Mouse (Mus musculus): ENCODE measurements around the gene Ccdc54. TPM values are rescaled to one million over a fixed set of nuclear protein-coding genes. Genes with fewer than 3 reads are reported as not detected.

Ccdc54 gene
- not detected in 2 replicates for total RNA-seq (2014; rRNA removed; ENCODE audit: low replicate concordance)
- not detected in 2 replicates for polyA plus RNA-seq (2015; fragmentation: Nextera tagmentation; extraction: Ambion mirVana)

DNA sequence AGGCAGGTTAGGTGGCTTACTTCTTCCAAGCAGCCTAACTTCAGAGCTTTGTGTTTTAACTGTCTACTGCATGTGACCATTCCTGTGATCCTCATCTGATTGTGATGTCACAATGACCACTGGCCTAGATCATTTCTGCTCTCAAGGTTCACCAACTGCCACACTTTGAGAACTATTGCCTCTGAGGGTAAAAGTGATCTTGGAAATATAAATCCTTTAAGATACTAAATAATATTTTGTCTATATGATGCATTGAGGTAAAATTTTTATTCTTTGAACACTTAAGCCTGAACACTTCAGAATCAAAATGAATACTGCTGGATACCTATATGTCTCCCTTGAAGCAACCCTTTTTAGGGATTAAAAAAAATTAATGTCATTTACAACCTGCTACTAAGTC, at the start of gene Ccdc54:
TSS of gene Ccdc54 (minus strand) at position 101 of the 400 bp plus-strand sequence.
- Histone ChIP-seq H3K9me3 (replicated peaks; ENCODE audit: control insufficient read depth, low read length) (no peaks in the 10 kb centered on the region), H3K4me3 (ENCODE audit: low read depth, low read length) (no peak within 1 kb of the TSS), H3K9ac (replicated peaks; ENCODE audit: low read depth, low read length) (no peak within 1 kb of the TSS), H3K27ac (ENCODE audit: low read depth) (no peak within 1 kb of the TSS), H3K4me1 (ENCODE audit: control insufficient read depth, insufficient read depth) (no peaks in the 10 kb centered on the region), H3K4me2 (ENCODE audit: low read depth, low read length) (no peak within 1 kb of the TSS), H3K27me3 (ENCODE audit: control insufficient read depth, insufficient read depth, low read length) (no peaks in the 10 kb centered on the region), H3K36me3 (replicated peaks; ENCODE audit: control insufficient read depth, insufficient read depth, low read length) (no peaks in the 10 kb centered on the region)
- no peak for TF ChIP-seq CTCF (IDR thresholded peaks at IDR 0.05; ENCODE audit: low read depth)
- no peak for TF ChIP-seq EP300 (IDR thresholded peaks at IDR 0.05; ENCODE audit: low read depth)
- no peak for DNase-seq (ENCODE audit: low spot score)
- no peak for ATAC-seq (ENCODE audit: insufficient read depth, low read depth)

DNA sequence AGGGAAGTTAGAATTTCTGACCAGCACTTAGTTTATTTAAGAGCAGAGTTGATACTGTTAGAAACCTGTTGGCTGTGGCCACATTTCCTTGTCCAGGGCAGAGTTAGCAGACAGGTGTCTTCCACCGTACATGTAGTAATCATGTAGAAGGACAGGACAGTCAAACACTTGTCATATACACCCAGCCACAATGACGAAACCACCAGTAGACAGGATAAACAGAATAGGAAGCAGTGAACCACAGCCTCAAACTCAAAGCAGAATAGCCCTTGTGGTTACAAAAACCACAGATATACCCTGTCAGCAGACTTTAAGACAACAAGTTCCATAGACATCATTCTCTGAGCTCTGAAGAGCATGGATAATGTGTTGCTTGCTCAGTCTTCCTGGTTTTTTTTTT, 41.6 kb upstream of the Ccdc54 start:
- 78% methylated on average over 2 of the region's 2 CpGs for WGBS
- Histone ChIP-seq H3K27ac (ENCODE audit: low read depth) (no peak overlapping the region), H3K27me3 (ENCODE audit: control insufficient read depth, insufficient read depth, low read length) (no peaks in the 10 kb centered on the region), H3K9ac (replicated peaks; ENCODE audit: low read depth, low read length) (no peak overlapping the region), H3K9me3 (replicated peaks; ENCODE audit: control insufficient read depth, low read length) (no peaks in the 10 kb centered on the region), H3K4me1 (ENCODE audit: control insufficient read depth, insufficient read depth) (no peaks in the 10 kb centered on the region), H3K36me3 (replicated peaks; ENCODE audit: control insufficient read depth, insufficient read depth, low read length) (no peaks in the 10 kb centered on the region), H3K4me3 (ENCODE audit: low read depth, low read length) (no peak overlapping the region), H3K4me2 (ENCODE audit: low read depth, low read length) (no peak overlapping the region)
- ATAC-seq (ENCODE audit: insufficient read depth, low read depth) (no peak), DNase-seq (ENCODE audit: low spot score) (no peak)
- no peak for TF ChIP-seq CTCF (IDR thresholded peaks at IDR 0.05; ENCODE audit: low read depth)
- TF ChIP-seq EP300 (IDR thresholded peaks at IDR 0.05; ENCODE audit: low read depth), result no peak

DNA sequence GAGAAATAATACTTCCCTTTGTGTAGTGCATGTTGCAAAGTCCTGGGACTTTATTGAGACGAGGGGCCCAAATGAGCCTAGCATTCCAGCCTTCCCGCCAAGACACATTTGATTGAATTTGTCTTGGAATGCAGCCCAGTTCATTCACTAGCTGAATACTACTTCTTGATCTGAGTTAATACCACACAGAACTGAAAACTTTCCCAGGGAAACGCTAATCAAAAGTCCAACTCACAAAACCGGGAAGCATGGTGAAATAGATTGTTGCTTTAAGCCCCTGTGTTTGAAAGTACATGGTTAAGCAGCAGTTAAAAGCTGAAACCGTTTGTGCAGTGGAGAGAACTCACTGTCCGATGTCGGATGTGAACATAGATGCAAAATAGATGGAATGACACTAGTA, 24.6 kb upstream of the Ccdc54 start:
- Histone ChIP-seq H3K4me2 (ENCODE audit: low read depth, low read length) (no peak overlapping the region), H3K9me3 (replicated peaks; ENCODE audit: control insufficient read depth, low read length) (no peaks in the 10 kb centered on the region), H3K4me1 (ENCODE audit: control insufficient read depth, insufficient read depth) (no peaks in the 10 kb centered on the region), H3K27ac (ENCODE audit: low read depth) (no peak overlapping the region), H3K36me3 (replicated peaks; ENCODE audit: control insufficient read depth, insufficient read depth, low read length) (no peaks in the 10 kb centered on the region), H3K4me3 (ENCODE audit: low read depth, low read length) (no peak overlapping the region), H3K9ac (replicated peaks; ENCODE audit: low read depth, low read length) (no peak overlapping the region), H3K27me3 (ENCODE audit: control insufficient read depth, insufficient read depth, low read length) (no peaks in the 10 kb centered on the region)
- no peak for ATAC-seq (ENCODE audit: insufficient read depth, low read depth)
- WGBS, result 64% methylated on average over 7 of the region's 7 CpGs
- DNase-seq (ENCODE audit: low spot score), result no peak
- no peak for TF ChIP-seq EP300 (IDR thresholded peaks at IDR 0.05; ENCODE audit: low read depth)
- no peak for TF ChIP-seq CTCF (IDR thresholded peaks at IDR 0.05; ENCODE audit: low read depth)

DNA sequence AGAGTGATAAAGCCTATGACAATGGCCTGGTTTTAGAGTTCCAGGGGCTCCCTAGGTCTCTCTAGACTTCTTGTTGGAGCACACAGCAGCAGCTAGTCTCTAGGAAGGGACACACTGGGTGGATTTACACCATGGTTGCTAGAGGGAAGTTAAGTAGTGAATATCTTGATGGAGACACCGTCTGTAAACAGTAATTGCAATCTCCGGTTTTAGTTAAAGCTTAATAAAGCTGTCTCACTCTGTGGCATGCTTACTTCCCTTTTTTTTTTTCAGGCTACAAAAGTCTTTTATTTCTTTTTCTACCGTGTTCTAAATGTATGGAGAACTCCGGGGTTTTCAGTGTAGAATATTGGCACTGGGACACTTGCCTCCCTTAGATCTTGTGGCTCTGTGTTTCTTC, 22.0 kb upstream of the Ccdc54 start:
- no peaks in the 10 kb centered on the region for H3K9me3 ChIP-seq (replicated peaks; ENCODE audit: control insufficient read depth, low read length)
- no peaks in the 10 kb centered on the region for H3K4me1 ChIP-seq (ENCODE audit: control insufficient read depth, insufficient read depth)
- 52% methylated on average over 4 of the region's 4 CpGs for WGBS
- H3K27ac ChIP-seq (ENCODE audit: low read depth), result no peak overlapping the region
- DNase-seq (ENCODE audit: low spot score) (no peak), ATAC-seq (ENCODE audit: insufficient read depth, low read depth) (no peak)
- no peak overlapping the region for H3K9ac ChIP-seq (replicated peaks; ENCODE audit: low read depth, low read length)
- no peak overlapping the region for H3K4me2 ChIP-seq (ENCODE audit: low read depth, low read length)
- no peak overlapping the region for H3K4me3 ChIP-seq (ENCODE audit: low read depth, low read length)
- no peak for TF ChIP-seq CTCF (IDR thresholded peaks at IDR 0.05; ENCODE audit: low read depth)
- TF ChIP-seq EP300 (IDR thresholded peaks at IDR 0.05; ENCODE audit: low read depth), result no peak
- H3K27me3 ChIP-seq (ENCODE audit: control insufficient read depth, insufficient read depth, low read length), result no peaks in the 10 kb centered on the region
- no peaks in the 10 kb centered on the region for H3K36me3 ChIP-seq (replicated peaks; ENCODE audit: control insufficient read depth, insufficient read depth, low read length)

DNA sequence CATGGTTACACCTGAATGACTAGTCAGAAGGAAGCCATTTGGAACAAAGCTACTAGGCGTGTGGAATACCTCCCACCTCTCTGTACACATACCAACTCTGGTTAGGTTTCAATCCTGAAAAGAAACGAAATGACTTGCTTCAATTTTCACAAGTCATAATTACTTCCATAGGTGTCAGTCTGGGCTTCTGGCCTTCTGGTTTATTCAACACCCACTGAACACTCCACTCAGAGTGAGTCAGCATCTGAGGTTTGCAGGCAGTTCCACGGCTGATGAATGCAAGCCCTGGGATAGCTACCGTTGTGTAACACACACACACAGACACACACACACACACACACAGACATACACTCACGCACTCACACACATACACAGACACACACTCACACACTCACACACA, 19.6 kb upstream of the Ccdc54 start:
- no peaks in the 10 kb centered on the region for H3K36me3 ChIP-seq (replicated peaks; ENCODE audit: control insufficient read depth, insufficient read depth, low read length)
- 80% methylated on average over 5 of the region's 5 CpGs for WGBS
- H3K9ac ChIP-seq (replicated peaks; ENCODE audit: low read depth, low read length), result no peak overlapping the region
- ATAC-seq (ENCODE audit: insufficient read depth, low read depth), result no peak
- no peak overlapping the region for H3K27ac ChIP-seq (ENCODE audit: low read depth)
- TF ChIP-seq CTCF (IDR thresholded peaks at IDR 0.05; ENCODE audit: low read depth) (no peak), EP300 (IDR thresholded peaks at IDR 0.05; ENCODE audit: low read depth) (no peak)
- no peaks in the 10 kb centered on the region for H3K9me3 ChIP-seq (replicated peaks; ENCODE audit: control insufficient read depth, low read length)
- H3K4me1 ChIP-seq (ENCODE audit: control insufficient read depth, insufficient read depth), result no peaks in the 10 kb centered on the region
- H3K27me3 ChIP-seq (ENCODE audit: control insufficient read depth, insufficient read depth, low read length), result no peaks in the 10 kb centered on the region
- no peak overlapping the region for H3K4me2 ChIP-seq (ENCODE audit: low read depth, low read length)
- no peak overlapping the region for H3K4me3 ChIP-seq (ENCODE audit: low read depth, low read length)
- no peak for DNase-seq (ENCODE audit: low spot score)

DNA sequence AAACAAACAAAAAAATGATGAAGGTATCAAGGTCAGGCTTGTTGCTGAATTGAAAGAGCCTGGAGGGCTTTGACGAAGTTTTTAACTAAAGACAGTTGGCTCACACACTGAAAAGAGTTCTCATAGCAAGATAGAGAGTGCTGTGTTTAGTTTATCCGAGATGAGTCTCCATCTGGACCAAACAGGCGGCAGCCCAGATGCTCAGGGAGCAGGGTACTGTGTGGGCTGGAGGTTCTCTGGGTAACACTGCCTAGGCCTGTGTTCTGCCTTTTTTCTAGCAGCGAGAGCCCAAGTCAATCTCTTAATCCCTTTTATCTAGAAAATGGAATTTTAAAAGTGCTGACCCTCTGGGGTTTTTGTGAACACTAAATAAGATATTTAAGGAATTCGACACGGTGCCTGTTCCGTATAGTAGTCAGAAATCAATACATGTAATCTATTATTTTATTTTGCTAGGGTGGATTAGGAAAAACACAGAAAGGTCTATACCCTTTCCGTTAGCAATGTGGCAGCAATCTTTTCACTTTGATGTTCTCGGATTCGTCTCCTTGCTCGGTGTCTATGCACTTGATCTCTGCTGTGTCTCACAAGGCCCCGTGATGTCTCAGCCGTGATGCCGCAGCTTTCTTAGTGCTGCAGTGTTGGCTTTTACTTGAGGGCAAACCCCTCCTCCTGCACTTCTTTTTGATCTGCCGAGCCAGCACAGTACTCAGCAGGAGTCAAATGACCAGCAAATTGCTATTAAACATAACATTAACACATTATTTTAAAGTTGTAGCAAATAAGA, 17.0 kb upstream of the Ccdc54 start:
- TF ChIP-seq CTCF (IDR thresholded peaks at IDR 0.05; ENCODE audit: low read depth), result no peak
- TF ChIP-seq EP300 (IDR thresholded peaks at IDR 0.05; ENCODE audit: low read depth), result no peak
- Histone ChIP-seq H3K9ac (replicated peaks; ENCODE audit: low read depth, low read length) (no peak overlapping the region), H3K27me3 (ENCODE audit: control insufficient read depth, insufficient read depth, low read length) (no peaks in the 10 kb centered on the region), H3K9me3 (replicated peaks; ENCODE audit: control insufficient read depth, low read length) (no peaks in the 10 kb centered on the region), H3K4me2 (ENCODE audit: low read depth, low read length) (no peak overlapping the region), H3K4me1 (ENCODE audit: control insufficient read depth, insufficient read depth) (no peaks in the 10 kb centered on the region), H3K4me3 (ENCODE audit: low read depth, low read length) (no peak overlapping the region), H3K27ac (ENCODE audit: low read depth) (no peak overlapping the region), H3K36me3 (replicated peaks; ENCODE audit: control insufficient read depth, insufficient read depth, low read length) (no peaks in the 10 kb centered on the region)
- ATAC-seq (ENCODE audit: insufficient read depth, low read depth), result no peak
- DNase-seq (ENCODE audit: low spot score), result no peak
- WGBS, result 56% methylated on average over 15 of the region's 15 CpGs

Measured in heart, postnatal 0 days (tissue).